24 mouse cellular contexts compared by ENCODE assay signal in genomic region chr2:82616185-82616584, GRCm38 (mm10).
DNase-seq lines count a peak whose midpoint lies in the region; ATAC-seq lines count a peak whose summit lies in the region.
"Had no signal": no experiment of that assay in that cellular context is flagged by ENCODE, and none has a peak within 500 bp of the region (broad histone marks: within the 10 kb centered on the region; RNA-seq: fewer than 3 reads in every experiment).

No protein-coding gene starts in this region.

- no peak overlapping the region for H3K9ac ChIP-seq in hindbrain, embryonic 14.5 days
- no peak overlapping the region for H3K9ac ChIP-seq in hindbrain, embryonic 13.5 days
- H3K9ac ChIP-seq in neural tube, embryonic 12.5 days, result no peak overlapping the region
- H3K9ac ChIP-seq: embryonic facial prominence, embryonic 12.5 days; forebrain, postnatal 0 days; heart, embryonic 12.5 days; hindbrain, embryonic 15.5 days; limb, embryonic 12.5 days; liver, postnatal 0 days had no signal

- 20% methylated on average over 3 of the region's 3 CpGs for WGBS in hindbrain, embryonic 14.5 days
- WGBS in hindbrain, embryonic 13.5 days, result 17% methylated on average over 3 of the region's 3 CpGs
- 24% methylated on average over 3 of the region's 3 CpGs for WGBS in neural tube, embryonic 12.5 days

- DNase-seq in embryo, embryonic 10 days (ENCODE audit: low spot score), result peak; percentile 18
- DNase-seq in embryo, embryonic 9.5 days (ENCODE audit: extremely low spot score), result no peak
- DNase-seq in hindbrain, embryonic 14.5 days (ENCODE audit: low spot score), result peak; percentile 39
- no peak for DNase-seq in neural tube, embryonic 10.5 days (ENCODE audit: extremely low spot score, low spot score)
- no peak for DNase-seq in lung, postnatal 4 days
- no peak for DNase-seq in lung, postnatal 14 days
- DNase-seq: adrenal gland, postnatal 10 days; cerebellum, adult 8-10 months; forebrain, postnatal 0 days; gastrocnemius, postnatal 14 days; heart, adult 11 months; heart, postnatal 10 days; kidney, adult 9 months; kidney, postnatal 14 days; liver, postnatal 0 days had no signal

- H3K27ac ChIP-seq in hindbrain, embryonic 14.5 days, result no peak overlapping the region
- no peak overlapping the region for H3K27ac ChIP-seq in hindbrain, embryonic 13.5 days
- no peak overlapping the region for H3K27ac ChIP-seq in neural tube, embryonic 12.5 days
- H3K27ac ChIP-seq: embryonic facial prominence, embryonic 12.5 days; hindbrain, embryonic 15.5 days; limb, embryonic 12.5 days had no signal

- no peaks in the 10 kb centered on the region for H3K27me3 ChIP-seq in hindbrain, embryonic 14.5 days (ENCODE audit: control insufficient read depth, insufficient read depth, low read length)
- no peaks in the 10 kb centered on the region for H3K27me3 ChIP-seq in hindbrain, embryonic 13.5 days
- no peaks in the 10 kb centered on the region for H3K27me3 ChIP-seq in neural tube, embryonic 12.5 days (replicated peaks)
- H3K27me3 ChIP-seq: embryonic facial prominence, embryonic 12.5 days; heart, embryonic 12.5 days; hindbrain, embryonic 15.5 days; limb, embryonic 12.5 days had no signal

- peak; percentile 48; the same call in 1 of the 2 replicates for ATAC-seq in hindbrain, embryonic 14.5 days (ENCODE audit: low FRiP score)
- no peak for ATAC-seq in hindbrain, embryonic 13.5 days (ENCODE audit: low FRiP score)
- ATAC-seq in neural tube, embryonic 12.5 days (ENCODE audit: low FRiP score, low read depth), result peak; percentile 50; the same call in 1 of the 2 replicates
- ATAC-seq: forebrain, postnatal 0 days; intestine, embryonic 16.5 days; liver, postnatal 0 days; lung, postnatal 0 days had no signal

- 0 out of 2 replicates have a peak, but pooled peaks cover 3% of the 10 kb centered on the region for H3K9me3 ChIP-seq in hindbrain, embryonic 14.5 days (ENCODE audit: control insufficient read depth, low read length)
- H3K9me3 ChIP-seq in hindbrain, embryonic 13.5 days, result no peaks in the 10 kb centered on the region
- no peaks in the 10 kb centered on the region for H3K9me3 ChIP-seq in neural tube, embryonic 12.5 days
- H3K9me3 ChIP-seq: embryonic facial prominence, embryonic 12.5 days; heart, embryonic 12.5 days; hindbrain, embryonic 15.5 days; limb, embryonic 12.5 days had no signal

- no peaks in the 10 kb centered on the region for H3K4me1 ChIP-seq in hindbrain, embryonic 14.5 days (replicated peaks; ENCODE audit: control insufficient read depth, insufficient read depth, low read length)
- no peaks in the 10 kb centered on the region for H3K4me1 ChIP-seq in hindbrain, embryonic 13.5 days (replicated peaks)
- no peaks in the 10 kb centered on the region for H3K4me1 ChIP-seq in neural tube, embryonic 12.5 days
- H3K4me1 ChIP-seq: embryonic facial prominence, embryonic 12.5 days; heart, embryonic 12.5 days; hindbrain, embryonic 15.5 days; limb, embryonic 12.5 days had no signal

- H3K4me2 ChIP-seq in hindbrain, embryonic 14.5 days (replicated peaks), result no peak overlapping the region
- H3K4me2 ChIP-seq in hindbrain, embryonic 13.5 days, result no peak overlapping the region
- H3K4me2 ChIP-seq in neural tube, embryonic 12.5 days (replicated peaks), result no peak overlapping the region
- H3K4me2 ChIP-seq: embryonic facial prominence, embryonic 12.5 days; heart, embryonic 12.5 days; hindbrain, embryonic 15.5 days; limb, embryonic 12.5 days; liver, embryonic 11.5 days had no signal

- H3K36me3 ChIP-seq in hindbrain, embryonic 14.5 days (replicated peaks; ENCODE audit: control insufficient read depth, insufficient read depth), result no peaks in the 10 kb centered on the region
- no peaks in the 10 kb centered on the region for H3K36me3 ChIP-seq in hindbrain, embryonic 13.5 days
- H3K36me3 ChIP-seq in neural tube, embryonic 12.5 days, result no peaks in the 10 kb centered on the region
- H3K36me3 ChIP-seq: embryonic facial prominence, embryonic 12.5 days; heart, embryonic 12.5 days; hindbrain, embryonic 15.5 days; limb, embryonic 12.5 days had no signal

- H3K4me3 ChIP-seq in hindbrain, embryonic 14.5 days (replicated peaks; ENCODE audit: low read length), result no peak overlapping the region
- H3K4me3 ChIP-seq in hindbrain, embryonic 13.5 days, result no peak overlapping the region
- no peak overlapping the region for H3K4me3 ChIP-seq in neural tube, embryonic 12.5 days
- H3K4me3 ChIP-seq: embryonic facial prominence, embryonic 12.5 days; heart, embryonic 12.5 days; hindbrain, embryonic 15.5 days; limb, embryonic 12.5 days had no signal

Comparison
In these comparisons a context has a peak if more than half of its experiments do, and no peak if none do; other contexts are left out.
1. DNase-seq: peak in embryo, embryonic 10 days (single experiment) and hindbrain, embryonic 14.5 days (single experiment); none in embryo, embryonic 9.5 days (single experiment), neural tube, embryonic 10.5 days (single experiment), lung, postnatal 4 days (0 of 2) and lung, postnatal 14 days (single experiment).